In the genomic region with DNA sequence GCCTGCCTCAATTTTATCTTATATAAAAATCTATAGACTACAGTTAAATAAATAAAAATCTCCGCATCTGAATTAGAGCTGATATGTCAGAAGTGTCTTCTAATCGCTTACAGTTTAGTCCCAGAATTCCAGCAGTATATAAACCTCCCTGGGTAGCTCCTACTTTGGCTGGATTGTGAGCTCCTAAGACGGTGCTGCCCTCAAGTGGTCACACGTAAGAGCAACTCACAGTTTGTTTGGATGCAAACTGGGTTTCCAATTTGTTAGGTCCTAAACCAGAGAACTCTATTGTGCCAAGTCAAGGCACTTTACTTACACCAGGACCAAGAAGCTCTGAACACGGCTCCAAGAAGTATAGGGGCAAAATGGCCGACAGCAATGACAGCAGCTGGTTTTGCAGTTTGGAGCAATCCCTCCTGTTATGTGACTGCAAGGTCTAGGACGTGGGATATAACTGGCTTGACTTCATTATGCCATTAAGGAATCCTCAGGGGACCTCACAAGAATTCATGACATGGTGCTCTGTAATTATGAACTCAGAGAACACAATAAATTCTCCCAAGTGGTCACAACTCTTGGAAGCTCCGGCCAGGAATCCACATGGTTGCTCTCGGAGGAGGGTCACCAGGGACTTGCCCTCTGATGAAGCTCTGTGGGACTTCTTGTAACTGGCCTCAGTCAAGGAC, we compare ENCODE assay signal across 8 mouse cellular contexts.
A peak's percentile ranks its signal among the peaks of the same experiment; 100 is the strongest.
DNase-seq lines count a peak whose midpoint lies in the region; ATAC-seq and TF ChIP-seq lines count a peak whose summit lies in the region.

No protein-coding gene starts in this region.

- no peak for TF ChIP-seq POLR2A in cerebellum, adult 2 months (IDR thresholded peaks at IDR 0.05; ENCODE audit: borderline replicate concordance, insufficient read depth, low read length)

- H3K4me1 ChIP-seq in limb, embryonic 11.5 days (ENCODE audit: control insufficient read depth, insufficient read depth, low read length), result peaks cover 13% of the 10 kb centered on the region
- peaks cover 30% of the 10 kb centered on the region for H3K4me1 ChIP-seq in limb, embryonic 10.5 days
- no peaks in the 10 kb centered on the region for H3K4me1 ChIP-seq in cerebellum, adult 2 months (ENCODE audit: control insufficient read depth, insufficient read depth, low read length)
- H3K4me1 ChIP-seq in hindbrain, embryonic 11.5 days (replicated peaks; ENCODE audit: control insufficient read depth, insufficient read depth, low read length), result no peaks in the 10 kb centered on the region; the same call in 1 of the 2 replicates

- WGBS in limb, embryonic 11.5 days, result 33% methylated on average over 9 of the region's 9 CpGs
- 35% methylated on average over 9 of the region's 9 CpGs for WGBS in limb, embryonic 10.5 days
- 41% methylated on average over 9 of the region's 9 CpGs for WGBS in cerebellum, adult 2 months
- WGBS in hindbrain, embryonic 11.5 days, result 33% methylated on average over 9 of the region's 9 CpGs

- no peak overlapping the region for H3K27ac ChIP-seq in limb, embryonic 11.5 days (replicated peaks; ENCODE audit: low read depth, low read length)
- no peak overlapping the region for H3K27ac ChIP-seq in limb, embryonic 10.5 days
- H3K27ac ChIP-seq in cerebellum, adult 2 months (ENCODE audit: insufficient read depth, low read length), result no peak overlapping the region
- H3K27ac ChIP-seq in hindbrain, embryonic 11.5 days (ENCODE audit: low read depth, low read length), result no peak overlapping the region

- no peak overlapping the region for H3K9ac ChIP-seq in limb, embryonic 11.5 days (ENCODE audit: low read length)
- H3K9ac ChIP-seq in hindbrain, embryonic 11.5 days (ENCODE audit: low read depth, low read length), result no peak overlapping the region

- H3K27me3 ChIP-seq in limb, embryonic 11.5 days (ENCODE audit: control insufficient read depth, insufficient read depth, low read length), result no peaks in the 10 kb centered on the region
- H3K27me3 ChIP-seq in limb, embryonic 10.5 days (ENCODE audit: low read depth, poor library complexity, severe bottlenecking), result no peaks in the 10 kb centered on the region
- H3K27me3 ChIP-seq in cerebellum, adult 2 months (ENCODE audit: control insufficient read depth, insufficient read depth, low read length), result no peaks in the 10 kb centered on the region
- H3K27me3 ChIP-seq in hindbrain, embryonic 11.5 days (ENCODE audit: control insufficient read depth, insufficient read depth, low read length), result no peaks in the 10 kb centered on the region
- no peaks in the 10 kb centered on the region for H3K27me3 ChIP-seq in splenic B cell, adult 2 months (ENCODE audit: control insufficient read depth, insufficient read depth, low read length, poor library complexity, severe bottlenecking)

- no peaks in the 10 kb centered on the region for H3K9me3 ChIP-seq in limb, embryonic 11.5 days (ENCODE audit: control insufficient read depth, low read length)
- H3K9me3 ChIP-seq in limb, embryonic 10.5 days (replicated peaks), result no peaks in the 10 kb centered on the region
- no peaks in the 10 kb centered on the region for H3K9me3 ChIP-seq in hindbrain, embryonic 11.5 days (ENCODE audit: control insufficient read depth, low read length)

- no peak for ATAC-seq in limb, embryonic 11.5 days (ENCODE audit: insufficient number of reproducible peaks, low FRiP score, low TSS enrichment, low read depth)
- ATAC-seq in hindbrain, embryonic 11.5 days (ENCODE audit: low FRiP score), result peak; percentile 28; the same call in 1 of the 2 replicates
- ATAC-seq in megakaryocyte-erythroid progenitor cell, adult 5-6 weeks (replicated peaks; ENCODE audit: low FRiP score, low TSS enrichment, poor library complexity, severe bottlenecking), result peak; percentile 64

- DNase-seq in limb, embryonic 11.5 days (ENCODE audit: low spot score), result peak; percentile 63
- DNase-seq in limb, embryonic 10.5 days (ENCODE audit: low spot score), result no peak
- DNase-seq in cerebellum, adult 2 months, result peak; percentile 15 to 16
- peak; percentile 27 to 71 for DNase-seq in frontal cortex, adult 2 months (ENCODE audit: extremely low spot score in 1 of 2, low spot score in 1 of 2)
- peak; percentile 71 for DNase-seq in hindbrain, embryonic 11.5 days (ENCODE audit: low spot score)
- DNase-seq in layer of hippocampus, adult 9-11 months, result peak; percentile 50
- DNase-seq in splenic B cell, adult 2 months (ENCODE audit: low read depth, low spot score), result peak; percentile 41

- no peak overlapping the region for H3K4me3 ChIP-seq in limb, embryonic 11.5 days (ENCODE audit: low read depth, low read length)
- H3K4me3 ChIP-seq in limb, embryonic 10.5 days, result no peak overlapping the region
- H3K4me3 ChIP-seq in cerebellum, adult 2 months (replicated peaks; ENCODE audit: insufficient read depth, low read depth, low read length), result no peak overlapping the region
- no peak overlapping the region for H3K4me3 ChIP-seq in hindbrain, embryonic 11.5 days (ENCODE audit: low read depth, low read length)

- no peak overlapping the region for H3K4me2 ChIP-seq in limb, embryonic 11.5 days (ENCODE audit: low read depth, severe bottlenecking)
- no peak overlapping the region for H3K4me2 ChIP-seq in hindbrain, embryonic 11.5 days (replicated peaks; ENCODE audit: low read depth, low read length)

- TF ChIP-seq CTCF in cerebellum, adult 2 months (IDR thresholded peaks at IDR 0.05; ENCODE audit: borderline replicate concordance, insufficient read depth, low read depth, low read length), result peak; percentile 55; the same call in 1 of the 2 replicates

- no peaks in the 10 kb centered on the region for H3K36me3 ChIP-seq in limb, embryonic 11.5 days (ENCODE audit: control insufficient read depth, insufficient read depth, low read length)
- no peaks in the 10 kb centered on the region for H3K36me3 ChIP-seq in limb, embryonic 10.5 days
- no peaks in the 10 kb centered on the region for H3K36me3 ChIP-seq in hindbrain, embryonic 11.5 days (ENCODE audit: control insufficient read depth, insufficient read depth, low read length)
- no peaks in the 10 kb centered on the region for H3K36me3 ChIP-seq in splenic B cell, adult 2 months (ENCODE audit: control insufficient read depth, insufficient read depth, low read length, poor library complexity, severe bottlenecking)
